Comparison of ENCODE assay signal across 28 mouse cellular contexts in genomic region chr16:37579591-37579990, GRCm38 (mm10). TPM values are rescaled to one million over a fixed set of nuclear protein-coding genes. Genes with fewer than 3 reads are reported as not detected.
A peak's percentile ranks its signal among the peaks of the same experiment; 100 is the strongest.
DNase-seq lines count a peak whose midpoint lies in the region; ATAC-seq and TF ChIP-seq lines count a peak whose summit lies in the region.
"Had no signal": no experiment of that assay in that cellular context is flagged by ENCODE, and none has a peak within 500 bp of the region (broad histone marks: within the 10 kb centered on the region; RNA-seq: fewer than 3 reads in every experiment).

No protein-coding gene starts in this region.

- no peak for TF ChIP-seq CTCF in kidney, adult 2 months (conservative IDR thresholded peaks at IDR 0.05; ENCODE audit: insufficient read depth, insufficient read length, low read depth, low read length)
- no peak for TF ChIP-seq CTCF in liver, embryonic 14.5 days (IDR thresholded peaks at IDR 0.05; ENCODE audit: low read depth)

- H3K9me3 ChIP-seq in kidney, embryonic 14.5 days (ENCODE audit: control insufficient read depth, low read length): no peaks in the 10 kb centered on the region
- H3K9me3 ChIP-seq in liver, embryonic 14.5 days (ENCODE audit: control insufficient read depth, low read length): no peaks in the 10 kb centered on the region
- H3K9me3 ChIP-seq: embryonic facial prominence, embryonic 12.5 days; heart, embryonic 13.5 days; hindbrain, embryonic 12.5 days; limb, embryonic 12.5 days; megakaryocyte, embryonic 14.5 days had no signal

- no peak overlapping the region for H3K4me2 ChIP-seq in kidney, embryonic 14.5 days (replicated peaks; ENCODE audit: low read depth, low read length)
- 0 out of 2 replicates have a peak overlapping the region, but pooled peaks have one; percentile 15 for H3K4me2 ChIP-seq in liver, embryonic 14.5 days (ENCODE audit: low read depth)
- H3K4me2 ChIP-seq: embryonic facial prominence, embryonic 12.5 days; heart, embryonic 13.5 days; hindbrain, embryonic 12.5 days; limb, embryonic 12.5 days; lung, embryonic 14.5 days had no signal

- peak; percentile 66 for DNase-seq in kidney, adult 2 months
- peak; percentile 7 for DNase-seq in adipocyte (ENCODE audit: low spot score)
- peak; percentile 33 for DNase-seq in kidney, postnatal 14 days
- DNase-seq in liver, embryonic 14.5 days (ENCODE audit: low read depth in 3 of 3, low spot score in 3 of 3): no peak
- DNase-seq in ovary, postnatal 36 days (ENCODE audit: low spot score): no peak
- no peak for DNase-seq in spleen, adult 18-20 months
- DNase-seq: adrenal gland, postnatal 14 days; cerebellum, adult 2 months; cerebellum, postnatal 25 days; forebrain, postnatal 0 days; gastrocnemius, postnatal 14 days; heart, adult 2 months; layer of hippocampus, postnatal 36 days; lung, embryonic 14.5 days; right cerebral cortex, adult 18-20 months; thymus, adult 2 months; thymus, postnatal 4 days had no signal

- no peak for TF ChIP-seq EP300 in liver, embryonic 14.5 days (IDR thresholded peaks at IDR 0.05; ENCODE audit: low read depth)

- TF ChIP-seq POLR2A in kidney, adult 2 months (IDR thresholded peaks at IDR 0.05; ENCODE audit: low read depth, low read length): no peak

- no peaks in the 10 kb centered on the region for H3K27me3 ChIP-seq in kidney, adult 2 months (replicated peaks; ENCODE audit: control insufficient read depth, insufficient read depth, low read length)
- H3K27me3 ChIP-seq in kidney, embryonic 14.5 days (ENCODE audit: control insufficient read depth, insufficient read depth, low read length): no peaks in the 10 kb centered on the region
- no peaks in the 10 kb centered on the region for H3K27me3 ChIP-seq in liver, embryonic 14.5 days (ENCODE audit: control insufficient read depth, insufficient read depth, low read length)
- H3K27me3 ChIP-seq: embryonic facial prominence, embryonic 12.5 days; heart, embryonic 13.5 days; hindbrain, embryonic 12.5 days; limb, embryonic 12.5 days had no signal

- H3K36me3 ChIP-seq in kidney, adult 2 months (ENCODE audit: control insufficient read depth, insufficient read depth, low read length): no peaks in the 10 kb centered on the region; the same call in 1 of the 2 replicates
- no peaks in the 10 kb centered on the region for H3K36me3 ChIP-seq in kidney, embryonic 14.5 days (ENCODE audit: control insufficient read depth, insufficient read depth, low read length)
- no peaks in the 10 kb centered on the region for H3K36me3 ChIP-seq in liver, embryonic 14.5 days (replicated peaks; ENCODE audit: control insufficient read depth, insufficient read depth, low read depth)
- H3K36me3 ChIP-seq: embryonic facial prominence, embryonic 12.5 days; heart, embryonic 13.5 days; hindbrain, embryonic 12.5 days; limb, embryonic 12.5 days had no signal

- H3K27ac ChIP-seq in kidney, adult 2 months (ENCODE audit: insufficient read depth, low read depth, low read length): peak overlapping the region; percentile 95
- no peak overlapping the region for H3K27ac ChIP-seq in kidney, embryonic 14.5 days (ENCODE audit: low read depth, low read length)
- peak overlapping the region; percentile 11; the same call in 1 of the 2 replicates for H3K27ac ChIP-seq in liver, embryonic 14.5 days
- H3K27ac ChIP-seq: embryonic facial prominence, embryonic 12.5 days; heart, adult 2 months; heart, embryonic 13.5 days; hindbrain, embryonic 12.5 days; layer of hippocampus, adult 2 months; limb, embryonic 12.5 days; stomach, postnatal 0 days had no signal

- WGBS in kidney, adult 2 months: 62% methylated on average over 1 of the region's 1 CpGs
- 62% methylated on average over 1 of the region's 1 CpGs for WGBS in kidney, embryonic 14.5 days
- 53% methylated on average over 1 of the region's 1 CpGs for WGBS in liver, embryonic 14.5 days (ENCODE audit: insufficient replicate concordance)

- ATAC-seq in kidney, embryonic 14.5 days (ENCODE audit: low FRiP score, low TSS enrichment): no peak
- ATAC-seq in liver, embryonic 14.5 days (ENCODE audit: insufficient read depth): no peak
- ATAC-seq: activated CD4-positive, CD25-positive, alpha-beta regulatory T cell, adult 4 months; forebrain, postnatal 0 days; midbrain, embryonic 16.5 days had no signal

- no peak overlapping the region for H3K4me3 ChIP-seq in kidney, adult 2 months (ENCODE audit: insufficient read depth, low read depth, low read length)
- no peak overlapping the region for H3K4me3 ChIP-seq in kidney, embryonic 14.5 days (ENCODE audit: low read length)
- no peak overlapping the region for H3K4me3 ChIP-seq in liver, embryonic 14.5 days (ENCODE audit: insufficient read depth in 1 of 2, low read depth in 2 of 2, low read length in 2 of 2)
- H3K4me3 ChIP-seq: embryonic facial prominence, embryonic 12.5 days; heart, adult 2 months; heart, embryonic 13.5 days; hindbrain, embryonic 12.5 days; layer of hippocampus, adult 2 months; limb, embryonic 12.5 days; megakaryocyte, embryonic 14.5 days had no signal

- H3K9ac ChIP-seq in kidney, embryonic 14.5 days (ENCODE audit: low read depth, low read length): no peak overlapping the region
- no peak overlapping the region for H3K9ac ChIP-seq in liver, embryonic 14.5 days (replicated peaks)
- H3K9ac ChIP-seq: embryonic facial prominence, embryonic 12.5 days; forebrain, postnatal 0 days; heart, embryonic 13.5 days; hindbrain, embryonic 12.5 days; limb, embryonic 12.5 days; lung, embryonic 14.5 days had no signal

- peaks cover 21% of the 10 kb centered on the region for H3K4me1 ChIP-seq in kidney, adult 2 months (ENCODE audit: control insufficient read depth, insufficient read depth, low read length)
- H3K4me1 ChIP-seq in kidney, embryonic 14.5 days (ENCODE audit: control insufficient read depth, insufficient read depth, low read length): 0 out of 2 replicates have a peak, but pooled peaks cover 4% of the 10 kb centered on the region
- H3K4me1 ChIP-seq in liver, embryonic 14.5 days (replicated peaks; ENCODE audit: control insufficient read depth in 2 of 2, insufficient read depth in 2 of 2, low read length in 1 of 2): peaks cover 0 to 7% of the 10 kb centered on the region in 2 experiments; a peak in 1 of 4 replicates

RNA-seq across cellular contexts. Expression of gene Hgd, which starts 0.4 kb away (rescaled TPM):
- polyA plus RNA-seq in kidney, adult 2 months (2012; rRNA removed): 398 and 426 TPM in 2 replicates
- 0.26 and 0.53 TPM in 2 replicates for polyA plus RNA-seq in kidney, embryonic 14.5 days (2014; fragmentation: Nextera tagmentation; extraction: Ambion mirVana)
- polyA plus RNA-seq in liver, embryonic 14.5 days (2012; rRNA removed): 20.3 and 21.3 TPM in 2 replicates
- 32.7 and 34.6 TPM in 2 replicates for polyA plus RNA-seq in liver, embryonic 14.5 days (2014; fragmentation: Nextera tagmentation; extraction: Ambion mirVana)
- polyA plus RNA-seq: activated CD4-positive, CD25-positive, alpha-beta regulatory T cell, adult 4 months; forebrain, postnatal 0 days; hindbrain, embryonic 12.5 days; neural tube, embryonic 14.5 days had no signal

RNA-seq across cellular contexts. Expression of gene Rabl3, which starts 39.9 kb away (rescaled TPM):
- polyA plus RNA-seq in kidney, adult 2 months (2012; rRNA removed): 3.0 and 4.2 TPM in 2 replicates
- polyA plus RNA-seq in kidney, embryonic 14.5 days (2014; fragmentation: Nextera tagmentation; extraction: Ambion mirVana): 21.4 and 28.6 TPM in 2 replicates
- polyA plus RNA-seq in liver, embryonic 14.5 days (2012; rRNA removed): 3.8 TPM in 2 replicates
- 14.0 and 15.4 TPM in 2 replicates for polyA plus RNA-seq in liver, embryonic 14.5 days (2014; fragmentation: Nextera tagmentation; extraction: Ambion mirVana)

RNA-seq across cellular contexts. Expression of gene Gtf2e1, which starts 40.0 kb away (rescaled TPM):
- 4.3 and 5.6 TPM in 2 replicates for polyA plus RNA-seq in kidney, adult 2 months (2012; rRNA removed)
- 16.6 and 33.9 TPM in 2 replicates for polyA plus RNA-seq in kidney, embryonic 14.5 days (2014; fragmentation: Nextera tagmentation; extraction: Ambion mirVana)
- polyA plus RNA-seq in liver, embryonic 14.5 days (2012; rRNA removed): 4.3 and 6.6 TPM in 2 replicates
- polyA plus RNA-seq in liver, embryonic 14.5 days (2014; fragmentation: Nextera tagmentation; extraction: Ambion mirVana): 8.6 and 9.7 TPM in 2 replicates

Comparison
In these comparisons a context has a peak if more than half of its experiments do, and no peak if none do; other contexts are left out.
1. RNA of gene Hgd, which starts 0.4 kb away (polyA plus RNA-seq): 398 to 426 TPM in kidney, adult 2 months and 20.3 to 34.6 TPM in liver, embryonic 14.5 days; 0.26 to 0.53 TPM in kidney, embryonic 14.5 days; every median in the first group is over 10 times any median in the second.
2. DNase-seq: peak in kidney, adult 2 months (single experiment), adipocyte (single experiment) and kidney, postnatal 14 days (single experiment); none in liver, embryonic 14.5 days (0 of 3), ovary, postnatal 36 days (single experiment) and spleen, adult 18-20 months (0 of 2).